Mouse (Mus musculus): Measurements from ENCODE around the gene Ccdc85c. TPM values are rescaled to one million over a fixed set of nuclear protein-coding genes. Genes with fewer than 3 reads are reported as not detected.

The Ccdc85c gene
- polyA plus RNA-seq, 1 experiment: 75.0 TPM

GRCm38 (mm10) chr12:108313244-108313772, 38.1 kb upstream of the Ccdc85c start:
- H3K27me3 ChIP-seq (ENCODE audit: control insufficient read depth, insufficient read depth, low read length): no peaks in the 10 kb centered on the region
- H3K27ac ChIP-seq (ENCODE audit: insufficient read depth, low read length): no peak overlapping the region
- peaks cover 11% of the 10 kb centered on the region; the same call in 1 of the 2 replicates for H3K4me1 ChIP-seq (ENCODE audit: control insufficient read depth, insufficient read depth, low read length)
- no peak overlapping the region for H3K4me3 ChIP-seq (replicated peaks; ENCODE audit: insufficient read depth, low read depth, low read length)
- WGBS: 93% methylated on average over 1 of the region's 1 CpGs
- DNase-seq: no peak
- TF ChIP-seq CTCF (IDR thresholded peaks at IDR 0.05; ENCODE audit: borderline replicate concordance, insufficient read depth, low read depth, low read length): no peak
- no peak for TF ChIP-seq POLR2A (IDR thresholded peaks at IDR 0.05; ENCODE audit: borderline replicate concordance, insufficient read depth, low read length)

- peaks cover 10% of the 10 kb centered on the region; the same call in 1 of the 2 replicates for H3K4me1 ChIP-seq (ENCODE audit: control insufficient read depth, insufficient read depth, low read length)
- DNase-seq: no peak
- no peak overlapping the region for H3K27ac ChIP-seq (ENCODE audit: insufficient read depth, low read length)
- no peaks in the 10 kb centered on the region; the same call in 1 of the 2 replicates for H3K27me3 ChIP-seq (ENCODE audit: control insufficient read depth, insufficient read depth, low read length)
- WGBS: 70% methylated on average over 6 of the region's 6 CpGs
- TF ChIP-seq POLR2A (IDR thresholded peaks at IDR 0.05; ENCODE audit: borderline replicate concordance, insufficient read depth, low read length): no peak
- TF ChIP-seq CTCF (IDR thresholded peaks at IDR 0.05; ENCODE audit: borderline replicate concordance, insufficient read depth, low read depth, low read length): no peak
- no peak overlapping the region for H3K4me3 ChIP-seq (replicated peaks; ENCODE audit: insufficient read depth, low read depth, low read length)
Observed at GRCm38 (mm10) chr12:108312432-108312851, 37.2 kb upstream of the Ccdc85c start.

- no peak overlapping the region for H3K27ac ChIP-seq (ENCODE audit: insufficient read depth, low read length)
- no peak overlapping the region for H3K4me3 ChIP-seq (replicated peaks; ENCODE audit: insufficient read depth, low read depth, low read length)
- no peak for DNase-seq
- peaks cover 10% of the 10 kb centered on the region; the same call in 1 of the 2 replicates for H3K4me1 ChIP-seq (ENCODE audit: control insufficient read depth, insufficient read depth, low read length)
- H3K27me3 ChIP-seq (ENCODE audit: control insufficient read depth, insufficient read depth, low read length): no peaks in the 10 kb centered on the region; the same call in 1 of the 2 replicates
- WGBS: 87% methylated on average over 27 of the region's 27 CpGs
- TF ChIP-seq CTCF (IDR thresholded peaks at IDR 0.05; ENCODE audit: borderline replicate concordance, insufficient read depth, low read depth, low read length): no peak
- TF ChIP-seq POLR2A (IDR thresholded peaks at IDR 0.05; ENCODE audit: borderline replicate concordance, insufficient read depth, low read length): no peak
Observed at GRCm38 (mm10) chr12:108311741-108312290, 36.6 kb upstream of the Ccdc85c start.

- Histone ChIP-seq H3K4me1 (ENCODE audit: control insufficient read depth, insufficient read depth, low read length) (peaks cover 10% of the 10 kb centered on the region; the same call in 1 of the 2 replicates), H3K27ac (ENCODE audit: insufficient read depth, low read length) (no peak overlapping the region), H3K4me3 (replicated peaks; ENCODE audit: insufficient read depth, low read depth, low read length) (no peak overlapping the region), H3K27me3 (ENCODE audit: control insufficient read depth, insufficient read depth, low read length) (no peaks in the 10 kb centered on the region; the same call in 1 of the 2 replicates)
- TF ChIP-seq CTCF (IDR thresholded peaks at IDR 0.05; ENCODE audit: borderline replicate concordance, insufficient read depth, low read depth, low read length) (no peak), POLR2A (IDR thresholded peaks at IDR 0.05; ENCODE audit: borderline replicate concordance, insufficient read depth, low read length) (no peak)
- 50% methylated on average over 7 of the region's 7 CpGs for WGBS
- DNase-seq: no peak
Observed at GRCm38 (mm10) chr12:108310456-108311027, 35.3 kb upstream of the Ccdc85c start.

- Histone ChIP-seq H3K4me1 (ENCODE audit: control insufficient read depth, insufficient read depth, low read length) (peaks cover 10% of the 10 kb centered on the region; the same call in 1 of the 2 replicates), H3K27me3 (ENCODE audit: control insufficient read depth, insufficient read depth, low read length) (no peaks in the 10 kb centered on the region; the same call in 1 of the 2 replicates), H3K4me3 (replicated peaks; ENCODE audit: insufficient read depth, low read depth, low read length) (no peak overlapping the region), H3K27ac (ENCODE audit: insufficient read depth, low read length) (no peak overlapping the region)
- no peak for TF ChIP-seq CTCF (IDR thresholded peaks at IDR 0.05; ENCODE audit: borderline replicate concordance, insufficient read depth, low read depth, low read length)
- TF ChIP-seq POLR2A (IDR thresholded peaks at IDR 0.05; ENCODE audit: borderline replicate concordance, insufficient read depth, low read length): no peak
- no peak for DNase-seq
- 39% methylated on average over 4 of the region's 4 CpGs for WGBS
Observed at GRCm38 (mm10) chr12:108310041-108310440, 34.8 kb upstream of the Ccdc85c start.

GRCm38 (mm10) chr12:108309116-108309794, 34.0 kb upstream of the Ccdc85c start:
- WGBS: 75% methylated on average over 7 of the region's 8 CpGs
- Histone ChIP-seq H3K27me3 (ENCODE audit: control insufficient read depth, insufficient read depth, low read length) (no peaks in the 10 kb centered on the region; the same call in 1 of the 2 replicates), H3K27ac (ENCODE audit: insufficient read depth, low read length) (no peak overlapping the region), H3K4me1 (ENCODE audit: control insufficient read depth, insufficient read depth, low read length) (peaks cover 10% of the 10 kb centered on the region; the same call in 1 of the 2 replicates), H3K4me3 (replicated peaks; ENCODE audit: insufficient read depth, low read depth, low read length) (no peak overlapping the region)
- TF ChIP-seq POLR2A (IDR thresholded peaks at IDR 0.05; ENCODE audit: borderline replicate concordance, insufficient read depth, low read length): no peak
- TF ChIP-seq CTCF (IDR thresholded peaks at IDR 0.05; ENCODE audit: borderline replicate concordance, insufficient read depth, low read depth, low read length): no peak
- DNase-seq: no peak

GRCm38 (mm10) chr12:108308363-108308856, 33.2 kb upstream of the Ccdc85c start:
- no peak overlapping the region for H3K27ac ChIP-seq (ENCODE audit: insufficient read depth, low read length)
- no peaks in the 10 kb centered on the region; the same call in 1 of the 2 replicates for H3K27me3 ChIP-seq (ENCODE audit: control insufficient read depth, insufficient read depth, low read length)
- DNase-seq: no peak
- no peak overlapping the region for H3K4me3 ChIP-seq (replicated peaks; ENCODE audit: insufficient read depth, low read depth, low read length)
- WGBS: 78% methylated on average over 16 of the region's 16 CpGs
- H3K4me1 ChIP-seq (ENCODE audit: control insufficient read depth, insufficient read depth, low read length): peaks cover 10% of the 10 kb centered on the region; the same call in 1 of the 2 replicates
- TF ChIP-seq POLR2A (IDR thresholded peaks at IDR 0.05; ENCODE audit: borderline replicate concordance, insufficient read depth, low read length) (no peak), CTCF (IDR thresholded peaks at IDR 0.05; ENCODE audit: borderline replicate concordance, insufficient read depth, low read depth, low read length) (no peak)

Measured in cerebellum, adult 2 months (tissue).